Mouse (Mus musculus) hindbrain, embryonic 10.5 days (tissue): ENCODE data around the gene Ap2a2. TPM values are rescaled to one million over a fixed set of nuclear protein-coding genes. Genes with fewer than 3 reads are reported as not detected.
"Not testable (repeated sequence)": the region's sequence is repeated elsewhere in the genome, so short reads cannot be mapped to it uniquely, and the experiment has no call there.

Experiments used
- DNase-seq: peaks from one replicate; pipeline ENCODE4 v3.0.0-alpha.2; 2017; ENCODE audit warnings: low spot score
- H3K27ac ChIP-seq: fragments of 300-500 bp; sonication (generic); 2 replicates; pipeline ENCODE4 v1.5.1; 2016; ENCODE audit warnings: mild to moderate bottlenecking, moderate library complexity
- H3K27me3 ChIP-seq: fragments of 300-500 bp; sonication (generic); 2 replicates; pipeline ENCODE4 v1.6.1; 2016; ENCODE audit warnings: mild to moderate bottlenecking; ENCODE audit not compliant: poor library complexity, insufficient read depth, severe bottlenecking
- H3K36me3 ChIP-seq: fragments of 300-500 bp; sonication (generic); 2 replicates; pipeline ENCODE4 v1.6.1; 2016; ENCODE audit warnings: mild to moderate bottlenecking, moderate library complexity
- H3K4me1 ChIP-seq: fragments of 300-500 bp; sonication (generic); replicated peaks from 2 replicates; pipeline ENCODE4 v1.6.1; 2016; ENCODE audit warnings: mild to moderate bottlenecking
- H3K4me3 ChIP-seq: fragments of 300-500 bp; sonication (generic); 2 replicates; pipeline ENCODE4 v1.5.1; 2016; ENCODE audit warnings: mild to moderate bottlenecking, moderate library complexity
- H3K9me3 ChIP-seq: fragments of 300-500 bp; sonication (generic); 2 replicates; pipeline ENCODE4 v1.6.1; 2016; ENCODE audit warnings: mild to moderate bottlenecking, moderate library complexity
- WGBS: fragments of 180-500 bp; shearing (Covaris S2); methylation state at CpG from one replicate; pipeline ENCODE4 v1.1.7; 2016; 5-methylcytosine and 5-hydroxymethylcytosine counted together
- polyA plus RNA-seq: library from polyadenylated mRNA; unstranded; fragments of >200 nt; fragmentation: Nextera tagmentation; extraction: Ambion mirVana; gene quantifications from 2 replicates; pipeline ENCODE4 v1.2.1, GENCODE M21; 2016

The Ap2a2 gene
- polyA plus RNA-seq, 1 experiment from 2014 or later = 105 TPM

- peak overlapping the region; percentile 53; the same call in 1 of the 2 replicates for H3K27ac ChIP-seq
- peaks cover 29% of the 10 kb centered on the region for H3K36me3 ChIP-seq
- H3K9me3 ChIP-seq = no peaks in the 10 kb centered on the region
- no peak overlapping the region for H3K4me3 ChIP-seq
- H3K4me1 ChIP-seq = no peaks in the 10 kb centered on the region
- no peak for DNase-seq
- no peaks in the 10 kb centered on the region for H3K27me3 ChIP-seq
- 94% methylated on average over 1 of the region's 1 CpGs for WGBS
These were observed 23.9 kb downstream of the Ap2a2 start for GRCm38 (mm10) chr7:141585881-141586280.

- Histone ChIP-seq H3K36me3 (peaks cover 50% of the 10 kb centered on the region), H3K4me1 (no peaks in the 10 kb centered on the region), H3K27me3 (no peaks in the 10 kb centered on the region), H3K9me3 (no peaks in the 10 kb centered on the region), H3K4me3 (no peak overlapping the region), H3K27ac (no peak overlapping the region)
- no peak for DNase-seq
- 92% methylated on average over 6 of the region's 6 CpGs for WGBS
These were observed 26.9 kb downstream of the Ap2a2 start for GRCm38 (mm10) chr7:141588890-141589289.

GRCm38 (mm10) chr7:141590249-141590648 lies 28.3 kb downstream of the Ap2a2 start:
- DNase-seq = not testable (repeated sequence)

GRCm38 (mm10) chr7:141590959-141591358 lies 29.0 kb downstream of the Ap2a2 start:
- H3K36me3 ChIP-seq = peaks cover 59% of the 10 kb centered on the region
- H3K4me1 ChIP-seq = no peaks in the 10 kb centered on the region
- no peak overlapping the region for H3K4me3 ChIP-seq
- no peaks in the 10 kb centered on the region for H3K9me3 ChIP-seq
- DNase-seq = no peak
- H3K27ac ChIP-seq = no peak overlapping the region
- no peaks in the 10 kb centered on the region for H3K27me3 ChIP-seq
- WGBS = 96% methylated on average over 8 of the region's 8 CpGs

More at GRCm38 (mm10) chr7:141590249-141590648, 28.3 kb downstream of the Ap2a2 start:
- H3K4me3 ChIP-seq, H3K4me1 ChIP-seq, H3K27me3 ChIP-seq, H3K27ac ChIP-seq, H3K9me3 ChIP-seq: not testable (repeated sequence)
- 92% methylated on average over 6 of the region's 7 CpGs for WGBS
- H3K36me3 ChIP-seq = peaks cover 57% of the 10 kb centered on the region

- WGBS = 95% methylated on average over 1 of the region's 1 CpGs
- Histone ChIP-seq H3K27ac (no peak overlapping the region), H3K4me1 (no peaks in the 10 kb centered on the region), H3K9me3 (no peaks in the 10 kb centered on the region), H3K27me3 (no peaks in the 10 kb centered on the region), H3K4me3 (no peak overlapping the region), H3K36me3 (peaks cover 69% of the 10 kb centered on the region)
- no peak for DNase-seq
These were observed 30.1 kb downstream of the Ap2a2 start for GRCm38 (mm10) chr7:141592096-141592495.

GRCm38 (mm10) chr7:141593056-141593455 lies 31.1 kb downstream of the Ap2a2 start:
- Histone ChIP-seq H3K9me3 (no peaks in the 10 kb centered on the region), H3K4me3 (no peak overlapping the region), H3K4me1 (no peaks in the 10 kb centered on the region), H3K36me3 (peaks cover 78% of the 10 kb centered on the region), H3K27ac (no peak overlapping the region), H3K27me3 (no peaks in the 10 kb centered on the region)
- 93% methylated on average over 6 of the region's 6 CpGs for WGBS
- no peak for DNase-seq

- H3K9me3 ChIP-seq = no peaks in the 10 kb centered on the region
- DNase-seq = no peak
- H3K4me1 ChIP-seq = no peaks in the 10 kb centered on the region
- WGBS = 94% methylated on average over 1 of the region's 1 CpGs
- no peak overlapping the region for H3K4me3 ChIP-seq
- H3K27me3 ChIP-seq = no peaks in the 10 kb centered on the region
- peaks cover 81% of the 10 kb centered on the region for H3K36me3 ChIP-seq
- H3K27ac ChIP-seq = no peak overlapping the region
These were observed 35.0 kb downstream of the Ap2a2 start for GRCm38 (mm10) chr7:141596971-141597370.

GRCm38 (mm10) chr7:141597563-141597962 lies 35.6 kb downstream of the Ap2a2 start:
- H3K4me3 ChIP-seq = no peak overlapping the region
- DNase-seq = no peak
- H3K36me3 ChIP-seq = peaks cover 85% of the 10 kb centered on the region
- no peaks in the 10 kb centered on the region for H3K4me1 ChIP-seq
- 95% methylated on average over 6 of the region's 6 CpGs for WGBS
- no peaks in the 10 kb centered on the region for H3K27me3 ChIP-seq
- no peak overlapping the region for H3K27ac ChIP-seq
- H3K9me3 ChIP-seq = no peaks in the 10 kb centered on the region

GRCm38 (mm10) chr7:141607717-141608116 lies 45.7 kb downstream of the Ap2a2 start:
- 97% methylated on average over 4 of the region's 4 CpGs for WGBS

GRCm38 (mm10) chr7:141609719-141610514 lies 47.9 kb downstream of the Ap2a2 start:
- Histone ChIP-seq H3K36me3 (peaks cover 92% of the 10 kb centered on the region), H3K27ac (no peak overlapping the region), H3K4me3 (no peak overlapping the region), H3K9me3 (no peaks in the 10 kb centered on the region), H3K4me1 (no peaks in the 10 kb centered on the region), H3K27me3 (no peaks in the 10 kb centered on the region)
- no peak for DNase-seq
- WGBS = 89% methylated on average over 11 of the region's 11 CpGs

More at GRCm38 (mm10) chr7:141607717-141608116, 45.7 kb downstream of the Ap2a2 start:
- Histone ChIP-seq H3K9me3 (no peaks in the 10 kb centered on the region), H3K36me3 (peaks cover 90% of the 10 kb centered on the region), H3K4me3 (no peak overlapping the region), H3K27ac (no peak overlapping the region), H3K4me1 (no peaks in the 10 kb centered on the region), H3K27me3 (no peaks in the 10 kb centered on the region)
- DNase-seq = no peak

- Histone ChIP-seq H3K4me3 (no peak overlapping the region), H3K36me3 (peaks cover 94% of the 10 kb centered on the region), H3K9me3 (no peaks in the 10 kb centered on the region), H3K27me3 (no peaks in the 10 kb centered on the region), H3K4me1 (no peaks in the 10 kb centered on the region), H3K27ac (no peak overlapping the region)
- 93% methylated on average over 8 of the region's 8 CpGs for WGBS
- DNase-seq = no peak
These were observed 49.9 kb downstream of the Ap2a2 start for GRCm38 (mm10) chr7:141611711-141612370.

GRCm38 (mm10) chr7:141612371-141612760 lies 50.4 kb downstream of the Ap2a2 start:
- DNase-seq = no peak
- Histone ChIP-seq H3K4me3 (no peak overlapping the region), H3K36me3 (peaks cover 96% of the 10 kb centered on the region), H3K4me1 (no peaks in the 10 kb centered on the region), H3K27me3 (no peaks in the 10 kb centered on the region), H3K27ac (no peak overlapping the region), H3K9me3 (no peaks in the 10 kb centered on the region)
- 94% methylated on average over 18 of the region's 18 CpGs for WGBS

- no peak for DNase-seq
- Histone ChIP-seq H3K4me1 (no peaks in the 10 kb centered on the region), H3K27ac (no peak overlapping the region), H3K27me3 (no peaks in the 10 kb centered on the region), H3K9me3 (no peaks in the 10 kb centered on the region), H3K36me3 (peaks cover 99% of the 10 kb centered on the region), H3K4me3 (no peak overlapping the region)
- 89% methylated on average over 13 of the region's 13 CpGs for WGBS
These were observed 50.8 kb downstream of the Ap2a2 start for GRCm38 (mm10) chr7:141612791-141613190.
